Mouse (Mus musculus) spleen, adult 2 months (tissue): ENCODE measurements around the gene Dglucy. TPM values are rescaled to one million over a fixed set of nuclear protein-coding genes. Genes with fewer than 3 reads are reported as not detected.

Experiments used
- DNase-seq, 2 experiments: peaks; one replicate each; pipeline versions ENCODE4 v3.0.0 to v3.0.0-alpha.2; 2012 to 2021; ENCODE audit warnings: low spot score in 2 of 2, low read depth in 1 of 2
- H3K27ac ChIP-seq: fragments of 200-500 bp; 2 replicates; pipeline ENCODE4 v1.5.1; 2012; ENCODE audit warnings: low read length, inconsistent platforms; ENCODE audit not compliant: insufficient read depth
- H3K27me3 ChIP-seq: fragments of 200-500 bp; 2 replicates; pipeline ENCODE4 v1.6.1; 2012; ENCODE audit warnings: mild to moderate bottlenecking, moderate library complexity, low read length, inconsistent platforms; ENCODE audit not compliant: control insufficient read depth, insufficient read depth
- H3K36me3 ChIP-seq: fragments of 200-500 bp; 2 replicates; pipeline ENCODE4 v1.6.1; 2012; ENCODE audit warnings: mild to moderate bottlenecking, low read length, inconsistent platforms; ENCODE audit not compliant: control insufficient read depth, insufficient read depth
- H3K4me1 ChIP-seq: fragments of 200-500 bp; 2 replicates; pipeline ENCODE4 v1.6.1; 2011; ENCODE audit warnings: inconsistent platforms; ENCODE audit not compliant: control insufficient read depth, insufficient read depth, insufficient read length
- H3K4me3 ChIP-seq: fragments of 200-500 bp; 2 replicates; pipeline ENCODE4 v1.5.1; 2011; ENCODE audit warnings: mild to moderate bottlenecking, inconsistent platforms; ENCODE audit not compliant: insufficient read depth, insufficient read length; ENCODE audit errors: extremely low read depth
- CTCF ChIP-seq: fragments of 200-500 bp; IDR thresholded peaks from 2 replicates; pipeline ENCODE4 v1.5.1; 2011; ENCODE audit warnings: mild to moderate bottlenecking, inconsistent platforms; ENCODE audit not compliant: insufficient read depth, insufficient read length, insufficient replicate concordance; ENCODE audit errors: extremely low read depth
- POLR2A ChIP-seq: fragments of 200-500 bp; IDR thresholded peaks from 2 replicates; pipeline ENCODE4 v1.6.1; 2011; ENCODE audit warnings: low read depth, low read length, inconsistent platforms
- WGBS: fragments of 180-500 bp; shearing (Covaris S2); methylation state at CpG from one replicate; pipeline ENCODE4 v1.1.7; 2018; 5-methylcytosine and 5-hydroxymethylcytosine counted together
- polyA plus RNA-seq: library from polyadenylated mRNA; depleted of rRNA; stranded (reverse); fragments of >200 nt; gene quantifications from 2 replicates; pipeline ENCODE4 v1.2.3, GENCODE M21; 2012

The Dglucy gene
- polyA plus RNA-seq, 1 experiment, result 5.2 TPM

GRCm38 (mm10) chr12:100865072-100865471 lies 86.2 kb downstream of the Dglucy start:
- Histone ChIP-seq H3K4me1 (no peaks in the 10 kb centered on the region), H3K27me3 (no peaks in the 10 kb centered on the region), H3K4me3 (no peak overlapping the region), H3K27ac (no peak overlapping the region), H3K36me3 (peaks cover 4% of the 10 kb centered on the region)
- no peak for DNase-seq
- no peak for TF ChIP-seq POLR2A

- no peak for DNase-seq
- H3K4me3 ChIP-seq, result no peak overlapping the region
- H3K36me3 ChIP-seq, result peaks cover 4% of the 10 kb centered on the region
- no peak overlapping the region for H3K27ac ChIP-seq
- H3K4me1 ChIP-seq, result no peaks in the 10 kb centered on the region
- no peaks in the 10 kb centered on the region for H3K27me3 ChIP-seq
- WGBS, result 71% methylated on average over 11 of the region's 11 CpGs
- no peak for TF ChIP-seq CTCF
- TF ChIP-seq POLR2A, result no peak
Measured at GRCm38 (mm10) chr12:100865509-100866078, 86.7 kb downstream of the Dglucy start.

GRCm38 (mm10) chr12:100867097-100867496 lies 88.2 kb downstream of the Dglucy start:
- WGBS, result 90% methylated on average over 8 of the region's 8 CpGs
- Histone ChIP-seq H3K27me3 (no peaks in the 10 kb centered on the region), H3K4me3 (no peak overlapping the region), H3K36me3 (peaks cover 4% of the 10 kb centered on the region), H3K4me1 (no peaks in the 10 kb centered on the region), H3K27ac (no peak overlapping the region)
- no peak for DNase-seq
- TF ChIP-seq CTCF (no peak), POLR2A (no peak)

DNA sequence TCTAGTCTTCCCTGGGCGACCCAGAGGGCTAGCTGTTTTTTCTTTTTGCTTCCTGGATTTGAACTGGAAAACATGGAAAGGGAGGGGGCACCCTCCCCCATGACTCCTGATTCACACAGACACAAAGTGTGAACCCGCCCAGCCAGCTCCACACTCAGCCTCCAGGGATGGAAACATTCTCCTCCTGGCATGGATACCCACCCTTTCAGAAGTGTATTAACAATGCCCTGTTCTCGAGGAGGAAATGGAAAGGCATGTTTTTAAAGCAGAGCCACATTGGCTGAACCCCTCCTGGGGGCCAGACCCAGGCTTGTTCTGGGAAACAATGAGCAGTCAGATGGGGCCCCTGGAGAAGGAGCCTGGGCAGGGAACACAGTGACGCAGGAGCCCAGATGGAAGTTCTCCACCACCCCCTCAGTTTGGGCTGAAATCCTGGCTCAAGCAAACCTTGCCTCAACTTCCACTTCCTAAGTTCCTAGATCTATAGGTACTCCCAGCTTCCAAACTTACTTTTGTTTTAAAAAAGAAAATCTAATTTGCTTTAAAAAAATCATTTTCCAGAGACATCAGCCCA lies 89.3 kb downstream of the Dglucy start:
- Histone ChIP-seq H3K36me3 (peaks cover 4% of the 10 kb centered on the region), H3K27ac (no peak overlapping the region), H3K4me3 (no peak overlapping the region), H3K4me1 (no peaks in the 10 kb centered on the region), H3K27me3 (no peaks in the 10 kb centered on the region)
- DNase-seq, result no peak
- 85% methylated on average over 4 of the region's 4 CpGs for WGBS
- TF ChIP-seq POLR2A (no peak), CTCF (no peak)

DNA sequence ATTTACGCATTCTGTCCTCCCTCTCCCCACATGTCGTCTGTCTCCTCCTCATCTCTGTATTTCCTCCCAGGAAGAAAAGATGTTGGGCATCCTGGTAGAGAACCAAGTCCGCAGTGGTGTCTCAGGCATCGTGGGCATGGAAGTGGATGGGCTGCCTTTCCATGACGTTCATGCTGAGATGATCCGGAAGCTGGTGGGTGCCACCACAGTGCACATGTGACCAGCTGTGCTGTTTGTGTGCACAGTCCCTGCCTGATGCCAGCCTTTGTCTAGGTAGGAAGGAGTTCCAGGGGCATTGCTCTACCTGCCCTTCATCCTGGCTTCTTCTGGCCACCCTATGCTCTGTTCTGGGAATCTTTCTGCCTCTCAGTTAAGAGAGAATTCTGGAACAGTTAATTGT lies 92.4 kb downstream of the Dglucy start:
- Histone ChIP-seq H3K27me3 (no peaks in the 10 kb centered on the region), H3K27ac (no peak overlapping the region), H3K4me1 (no peaks in the 10 kb centered on the region; the same call in 1 of the 2 replicates), H3K4me3 (no peak overlapping the region), H3K36me3 (peaks cover 4% of the 10 kb centered on the region)
- WGBS, result 93% methylated on average over 6 of the region's 6 CpGs
- DNase-seq, result no peak
- TF ChIP-seq CTCF (no peak), POLR2A (no peak)

GRCm38 (mm10) chr12:100871841-100872240 lies 93.0 kb downstream of the Dglucy start:
- TF ChIP-seq POLR2A (no peak), CTCF (no peak)
- Histone ChIP-seq H3K27me3 (no peaks in the 10 kb centered on the region), H3K4me3 (no peak overlapping the region), H3K27ac (no peak overlapping the region), H3K4me1 (no peaks in the 10 kb centered on the region; the same call in 1 of the 2 replicates), H3K36me3 (peaks cover 4% of the 10 kb centered on the region)
- WGBS, result 79% methylated on average over 2 of the region's 2 CpGs
- no peak for DNase-seq

DNA sequence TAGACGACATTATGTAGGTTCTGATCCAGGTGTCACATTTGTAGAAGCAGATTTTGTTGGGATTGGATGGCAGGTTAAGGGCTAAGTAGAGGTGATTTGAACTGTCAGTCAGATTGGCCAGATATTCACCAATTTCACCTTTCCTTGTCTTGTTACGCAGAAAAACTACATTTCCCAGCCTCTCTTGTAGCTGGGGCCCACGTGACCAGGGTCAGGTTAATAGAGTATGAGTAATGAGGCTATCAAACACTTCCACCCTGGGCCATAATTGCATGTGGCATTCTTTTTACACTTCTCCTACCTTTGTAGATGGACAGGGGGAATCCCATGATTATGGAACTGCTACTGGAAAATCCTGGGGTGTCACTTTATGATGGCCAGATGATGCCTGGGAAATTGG lies 94.8 kb downstream of the Dglucy start:
- no peak overlapping the region for H3K4me3 ChIP-seq
- 83% methylated on average over 3 of the region's 3 CpGs for WGBS
- H3K27ac ChIP-seq, result no peak overlapping the region
- H3K27me3 ChIP-seq, result no peaks in the 10 kb centered on the region
- 0 out of 2 replicates have a peak, but pooled peaks cover under 1% of the 10 kb centered on the region for H3K36me3 ChIP-seq
- TF ChIP-seq POLR2A, result no peak
- TF ChIP-seq CTCF, result no peak
- no peak for DNase-seq
- no peaks in the 10 kb centered on the region; the same call in 1 of the 2 replicates for H3K4me1 ChIP-seq
